Mouse (Mus musculus) kidney, embryonic 14.5 days (tissue): ENCODE data around the gene Gtf2ird1. TPM values are rescaled to one million over a fixed set of nuclear protein-coding genes. Genes with fewer than 3 reads are reported as not detected.
"Not testable (repeated sequence)": the region's sequence is repeated elsewhere in the genome, so short reads cannot be mapped to it uniquely, and the experiment has no call there.

Experiments used
- ATAC-seq: fragments of 200-750 bp; cut with Nextera tagmentation; 2 replicates; pipeline ENCODE4 v1.8.0; 2017; ENCODE audit warnings: moderate number of reproducible peaks, mild to moderate bottlenecking, moderate TSS enrichment, moderate library complexity; ENCODE audit not compliant: low FRiP score, low TSS enrichment
- H3K27ac ChIP-seq: fragments of 300-500 bp; sonication (generic); 2 replicates; pipeline ENCODE4 v1.5.1; 2014; ENCODE audit warnings: low read depth, mild to moderate bottlenecking, low read length, moderate library complexity, mixed read lengths
- H3K27me3 ChIP-seq: fragments of 300-500 bp; sonication (generic); 2 replicates; pipeline ENCODE4 v1.6.1; 2014; ENCODE audit warnings: mild to moderate bottlenecking, low read length; ENCODE audit not compliant: control insufficient read depth, insufficient read depth
- H3K36me3 ChIP-seq: fragments of 300-500 bp; sonication (generic); 2 replicates; pipeline ENCODE4 v1.6.1; 2014; ENCODE audit warnings: low read length, mixed read lengths; ENCODE audit not compliant: control insufficient read depth, insufficient read depth
- H3K4me1 ChIP-seq: fragments of 300-500 bp; sonication (generic); 2 replicates; pipeline ENCODE4 v1.6.1; 2014; ENCODE audit warnings: low read length, mixed read lengths; ENCODE audit not compliant: control insufficient read depth, insufficient read depth
- H3K4me2 ChIP-seq: fragments of 300-500 bp; sonication (generic); replicated peaks from 2 replicates; pipeline ENCODE4 v1.6.1; 2014; ENCODE audit warnings: low read depth, mild to moderate bottlenecking, low read length
- H3K4me3 ChIP-seq: fragments of 300-500 bp; sonication (generic); 2 replicates; pipeline ENCODE4 v1.5.1; 2014; ENCODE audit warnings: mild to moderate bottlenecking, low read length
- H3K9ac ChIP-seq: fragments of 300-500 bp; sonication (generic); 2 replicates; pipeline ENCODE4 v1.6.1; 2014; ENCODE audit warnings: low read depth, mild to moderate bottlenecking, low read length, moderate library complexity
- H3K9me3 ChIP-seq: fragments of 300-500 bp; sonication (generic); 2 replicates; pipeline ENCODE4 v1.6.1; 2016; ENCODE audit warnings: low read length; ENCODE audit not compliant: control insufficient read depth
- WGBS: fragments of 180-500 bp; shearing (Covaris S2); extraction: QIAGEN DNeasy Blood & Tissue Kit; methylation state at CpG from one replicate; pipeline ENCODE4 v1.1.7; 2014; 5-methylcytosine and 5-hydroxymethylcytosine counted together
- polyA plus RNA-seq: library from polyadenylated mRNA; unstranded; fragments of >200 nt; fragmentation: Nextera tagmentation; extraction: Ambion mirVana; gene quantifications from 2 replicates; pipeline ENCODE4 v1.2.1, GENCODE M21; 2014

Gene Gtf2ird1
- polyA plus RNA-seq, 1 experiment from 2014 or later, result 84.8 TPM

DNA sequence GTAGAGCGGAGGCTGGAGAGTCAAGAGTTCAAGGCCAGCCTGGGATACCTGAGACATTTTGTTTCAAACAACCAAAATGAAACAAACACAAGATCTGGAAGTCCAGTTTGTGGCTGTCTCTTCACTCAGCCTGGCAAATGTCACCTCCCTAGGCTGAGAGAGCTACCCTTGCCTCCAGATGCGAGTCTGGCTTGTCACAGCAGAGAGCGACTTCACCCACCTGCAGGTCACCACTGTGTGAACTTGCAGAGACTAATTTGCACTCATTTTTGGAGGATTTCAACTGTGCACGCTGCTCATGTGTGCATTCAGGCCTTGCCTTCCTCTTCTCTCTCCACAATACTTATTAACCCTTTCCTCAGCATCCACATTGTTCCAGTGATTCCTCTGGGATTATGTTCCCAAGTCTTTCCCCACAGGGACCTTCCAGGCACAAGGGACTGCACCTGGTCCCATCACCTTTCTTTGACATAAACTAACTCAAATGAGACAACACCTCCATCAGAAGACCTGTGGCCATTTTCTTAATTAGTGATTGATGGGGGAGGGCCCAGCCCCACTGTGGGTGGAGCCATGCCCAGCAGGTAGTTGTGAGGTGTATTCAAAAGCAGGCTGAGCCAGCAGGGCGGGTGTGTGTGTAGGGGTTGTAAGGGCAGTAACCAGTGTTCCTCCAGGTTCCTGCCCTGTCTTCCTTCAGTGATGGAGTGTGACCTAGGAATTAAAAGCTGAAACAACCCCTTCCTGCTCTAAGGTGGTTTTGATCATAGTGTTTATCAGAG lies 84.8 kb downstream of the Gtf2ird1 start:
- H3K27ac ChIP-seq, result no peak overlapping the region
- H3K4me1 ChIP-seq, result 0 out of 2 replicates have a peak, but pooled peaks cover 4% of the 10 kb centered on the region
- no peaks in the 10 kb centered on the region for H3K9me3 ChIP-seq
- ATAC-seq, result no peak
- no peaks in the 10 kb centered on the region for H3K27me3 ChIP-seq
- no peak overlapping the region for H3K4me2 ChIP-seq
- 75% methylated on average over 5 of the region's 5 CpGs for whole genome bisulfite sequencing
- H3K9ac ChIP-seq, result no peak overlapping the region
- H3K36me3 ChIP-seq, result peaks cover 52% of the 10 kb centered on the region
- H3K4me3 ChIP-seq, result no peak overlapping the region

DNA sequence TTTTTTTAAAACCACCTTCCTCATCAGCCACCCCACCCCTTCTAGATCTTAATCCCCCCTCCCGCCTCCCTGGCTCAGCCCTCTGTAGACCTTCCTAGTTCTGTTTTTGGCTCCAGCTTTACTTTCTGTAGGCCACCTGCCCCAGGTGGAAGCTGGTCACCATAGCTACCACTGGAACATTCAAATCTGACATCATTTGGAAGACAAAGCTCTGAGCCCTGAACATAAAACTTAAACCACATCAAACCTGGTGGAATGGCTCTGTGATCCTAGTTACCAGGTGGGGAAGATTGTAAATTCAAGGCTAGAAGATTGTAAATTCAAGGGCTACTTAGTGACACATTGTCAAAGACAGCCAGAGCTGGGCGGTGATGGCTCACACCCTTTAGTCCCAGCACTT lies 85.7 kb downstream of the Gtf2ird1 start:
- peaks cover 51% of the 10 kb centered on the region for H3K36me3 ChIP-seq
- WGBS, result 85% methylated on average over 2 of the region's 2 CpGs

DNA sequence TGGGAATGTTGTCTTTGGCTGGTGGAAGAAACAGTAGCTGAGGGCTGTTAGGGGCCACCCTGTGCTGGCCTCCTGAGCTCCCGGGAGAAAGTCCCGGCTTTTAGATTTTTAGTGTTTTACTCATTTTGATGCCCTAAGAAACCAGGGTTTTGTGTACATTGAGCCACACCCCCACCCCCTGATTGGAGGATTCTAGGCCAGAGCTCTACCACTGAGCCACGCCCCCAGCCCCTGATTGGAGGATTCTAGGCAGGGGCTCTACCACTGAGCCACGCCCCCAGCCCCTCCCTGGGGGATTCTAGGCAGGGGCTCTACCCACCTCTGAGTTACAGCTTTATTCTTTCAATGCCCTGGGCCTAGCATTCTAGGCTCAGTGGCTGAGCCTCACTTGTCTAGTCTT lies 97.4 kb downstream of the Gtf2ird1 start:
- no peaks in the 10 kb centered on the region for H3K27me3 ChIP-seq
- H3K9me3 ChIP-seq, result no peaks in the 10 kb centered on the region
- peaks cover 54% of the 10 kb centered on the region for H3K36me3 ChIP-seq

More for the DNA sequence above, 85.7 kb downstream of the Gtf2ird1 start:
- no peaks in the 10 kb centered on the region for H3K9me3 ChIP-seq
- no peak for ATAC-seq
- no peak overlapping the region for H3K9ac ChIP-seq
- H3K4me2 ChIP-seq, result no peak overlapping the region
- 0 out of 2 replicates have a peak, but pooled peaks cover 4% of the 10 kb centered on the region for H3K4me1 ChIP-seq
- no peaks in the 10 kb centered on the region for H3K27me3 ChIP-seq
- no peak overlapping the region for H3K4me3 ChIP-seq
- H3K27ac ChIP-seq, result no peak overlapping the region

DNA sequence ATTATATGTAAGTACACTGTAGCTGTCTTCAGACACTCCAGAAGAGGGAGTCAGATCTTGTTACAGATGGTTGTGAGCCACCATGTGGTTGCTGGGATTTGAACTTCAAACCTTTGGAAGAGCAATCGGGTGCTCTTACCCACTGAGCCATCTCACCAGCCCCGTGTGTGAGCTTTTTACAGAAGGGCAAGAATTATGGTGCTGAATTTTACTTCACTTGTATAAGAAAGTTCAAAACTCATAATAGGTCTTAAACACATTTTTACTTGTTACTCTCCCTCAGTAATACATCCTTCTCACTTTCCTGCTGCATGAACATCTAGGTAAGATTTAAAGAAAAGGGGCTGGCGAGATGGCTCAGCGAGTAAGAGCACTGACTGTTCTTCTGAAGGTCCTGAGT lies 101.1 kb downstream of the Gtf2ird1 start:
- H3K36me3 ChIP-seq, result peaks cover 29% of the 10 kb centered on the region
- not testable (repeated sequence) for H3K4me1 ChIP-seq, ATAC-seq, H3K27ac ChIP-seq, H3K27me3 ChIP-seq, H3K4me2 ChIP-seq, H3K9ac ChIP-seq, H3K9me3 ChIP-seq, H3K4me3 ChIP-seq
- 93% methylated on average over 4 of the region's 4 CpGs for WGBS

More for the DNA sequence above, 97.4 kb downstream of the Gtf2ird1 start:
- H3K9ac ChIP-seq, result no peak overlapping the region
- no peak for ATAC-seq
- 83% methylated on average over 4 of the region's 4 CpGs for WGBS
- no peak overlapping the region for H3K4me2 ChIP-seq
- no peak overlapping the region for H3K27ac ChIP-seq
- H3K4me1 ChIP-seq, result no peaks in the 10 kb centered on the region
- H3K4me3 ChIP-seq, result no peak overlapping the region

DNA sequence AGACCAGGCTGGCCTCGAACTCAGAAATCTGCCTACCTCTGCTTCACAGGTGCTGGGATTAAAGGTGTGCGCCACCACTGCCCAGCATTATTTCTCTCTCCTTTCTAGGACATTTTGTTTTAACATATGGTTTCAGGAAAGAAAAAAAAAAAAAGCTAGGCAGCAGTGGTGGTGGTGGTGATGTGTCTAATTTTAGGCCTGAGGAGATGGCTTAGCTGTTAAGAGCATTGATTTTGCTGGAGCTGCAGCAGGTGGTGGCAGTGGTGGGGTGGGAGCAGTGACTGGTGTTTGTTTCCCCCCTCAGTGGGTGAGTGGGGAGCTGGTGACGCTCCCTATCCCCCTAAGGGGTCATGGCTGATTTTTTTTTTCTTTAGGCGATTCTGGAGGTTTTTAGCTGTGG lies 103.4 kb downstream of the Gtf2ird1 start:
- Histone ChIP-seq H3K4me3 (no peak overlapping the region), H3K9me3 (no peaks in the 10 kb centered on the region), H3K27me3 (no peaks in the 10 kb centered on the region), H3K36me3 (peaks cover 8% of the 10 kb centered on the region), H3K4me2 (no peak overlapping the region), H3K27ac (no peak overlapping the region), H3K9ac (no peak overlapping the region), H3K4me1 (0 out of 2 replicates have a peak, but pooled peaks cover 3% of the 10 kb centered on the region)
- ATAC-seq, result no peak
- whole genome bisulfite sequencing, result 81% methylated on average over 4 of the region's 4 CpGs

DNA sequence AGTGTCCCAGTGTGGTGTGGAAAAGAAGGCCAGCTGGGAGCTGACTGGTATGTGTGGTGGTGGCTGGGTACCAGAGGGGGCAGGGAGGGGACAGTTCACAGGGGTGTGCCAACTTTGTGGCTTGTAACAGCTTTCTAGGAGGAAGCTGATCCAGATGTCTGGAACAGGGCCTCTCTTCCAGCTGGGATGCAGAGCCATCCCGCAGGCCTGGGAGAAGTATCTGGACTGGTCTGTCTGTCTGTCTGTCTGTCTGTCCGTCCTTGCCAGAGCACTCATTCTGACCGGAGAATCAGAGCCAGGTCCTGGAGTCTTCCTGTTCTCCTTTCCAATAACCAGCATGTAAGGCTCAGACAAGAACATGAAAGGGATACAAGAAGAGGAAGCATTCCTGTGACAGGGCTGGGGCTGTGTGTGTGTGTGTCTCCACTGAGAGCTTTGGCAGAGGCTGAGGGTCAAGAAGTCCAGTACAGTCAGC lies 104.0 kb downstream of the Gtf2ird1 start:
- no peak for ATAC-seq
- WGBS, result 80% methylated on average over 3 of the region's 3 CpGs
- H3K9ac ChIP-seq, result no peak overlapping the region
- H3K36me3 ChIP-seq, result peaks cover 4% of the 10 kb centered on the region; the same call in 1 of the 2 replicates
- H3K4me2 ChIP-seq, result no peak overlapping the region
- no peaks in the 10 kb centered on the region for H3K27me3 ChIP-seq
- H3K9me3 ChIP-seq, result no peaks in the 10 kb centered on the region
- H3K4me3 ChIP-seq, result no peak overlapping the region
- no peak overlapping the region for H3K27ac ChIP-seq
- 0 out of 2 replicates have a peak, but pooled peaks cover 3% of the 10 kb centered on the region for H3K4me1 ChIP-seq

DNA sequence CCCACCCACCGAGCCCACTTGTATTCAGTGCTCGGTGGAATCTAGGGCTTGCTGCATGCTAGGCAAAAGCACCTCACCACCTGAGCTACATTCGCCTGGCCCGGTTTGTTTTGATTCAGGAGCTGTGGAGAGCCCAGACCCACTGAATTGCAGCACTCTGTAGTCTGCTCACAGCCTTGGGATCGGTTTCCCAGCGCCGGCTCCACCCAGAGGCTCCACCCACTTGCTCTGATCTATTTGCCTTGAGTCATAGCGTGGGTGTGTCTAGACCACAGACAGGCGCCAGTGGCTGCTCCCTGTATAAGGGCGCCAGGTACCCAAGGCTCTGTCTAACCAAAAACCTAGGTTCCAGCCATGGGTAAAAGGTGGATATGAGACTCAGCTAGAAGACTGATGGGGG lies 105.9 kb downstream of the Gtf2ird1 start:
- Histone ChIP-seq H3K4me3 (0 out of 2 replicates have a peak overlapping the region, but pooled peaks have one; percentile 9), H3K9me3 (no peaks in the 10 kb centered on the region), H3K4me2 (peak overlapping the region; percentile 34), H3K9ac (peak overlapping the region; percentile 40; the same call in 1 of the 2 replicates), H3K27ac (no peak overlapping the region), H3K27me3 (no peaks in the 10 kb centered on the region), H3K36me3 (no peaks in the 10 kb centered on the region), H3K4me1 (0 out of 2 replicates have a peak, but pooled peaks cover 3% of the 10 kb centered on the region)
- peak; percentile 92 for ATAC-seq
- 7% methylated on average over 10 of the region's 10 CpGs for WGBS

DNA sequence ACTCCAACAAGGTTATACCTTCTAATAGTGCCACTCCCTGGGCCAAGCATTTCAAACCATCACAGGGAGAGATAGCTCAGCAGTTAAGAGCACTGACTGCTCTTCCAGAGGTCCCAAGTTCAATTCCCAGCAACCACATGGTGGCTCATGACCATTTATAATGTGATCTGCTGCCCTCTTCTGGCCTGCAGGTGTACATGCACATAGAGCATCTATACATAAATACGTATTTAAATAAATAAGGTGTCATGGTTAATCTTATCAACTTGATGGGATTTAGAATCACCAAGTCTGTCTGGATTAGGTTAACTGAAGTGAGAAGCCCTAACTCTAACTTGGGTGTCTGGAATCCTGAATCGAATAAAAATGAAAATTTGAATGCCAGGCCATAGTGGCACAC lies 109.5 kb downstream of the Gtf2ird1 start:
- Histone ChIP-seq H3K27ac (no peak overlapping the region), H3K27me3 (no peaks in the 10 kb centered on the region), H3K9me3 (no peaks in the 10 kb centered on the region), H3K36me3 (no peaks in the 10 kb centered on the region), H3K4me2 (no peak overlapping the region), H3K4me1 (0 out of 2 replicates have a peak, but pooled peaks cover 3% of the 10 kb centered on the region), H3K4me3 (no peak overlapping the region), H3K9ac (no peak overlapping the region)
- WGBS, result 89% methylated on average over 2 of the region's 2 CpGs
- no peak for ATAC-seq

DNA sequence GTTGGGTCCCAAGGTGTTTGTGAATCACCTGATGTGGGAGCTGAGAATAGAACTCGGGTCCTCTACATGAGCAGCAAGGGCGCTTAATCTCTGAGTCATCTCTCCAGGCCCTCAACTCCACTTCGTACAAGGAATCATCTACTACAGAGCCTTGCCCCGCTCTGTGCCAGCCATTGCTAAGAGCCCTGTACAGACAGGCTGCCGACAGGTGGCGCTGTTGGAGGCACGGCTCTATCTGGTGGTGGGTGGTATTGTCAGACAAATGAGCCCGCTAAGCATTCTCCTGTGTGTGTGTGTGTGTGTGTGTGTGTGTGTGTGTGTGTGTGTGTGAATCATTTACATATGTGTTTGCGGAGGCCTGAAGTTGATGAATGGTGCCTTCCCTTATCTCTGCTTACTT lies 111.1 kb downstream of the Gtf2ird1 start:
- 0 out of 2 replicates have a peak, but pooled peaks cover under 1% of the 10 kb centered on the region for H3K4me1 ChIP-seq
- 90% methylated on average over 9 of the region's 9 CpGs for WGBS
- H3K27ac ChIP-seq, result no peak overlapping the region
- H3K9me3 ChIP-seq, result no peaks in the 10 kb centered on the region
- no peak overlapping the region for H3K9ac ChIP-seq
- H3K4me2 ChIP-seq, result no peak overlapping the region
- H3K27me3 ChIP-seq, result no peaks in the 10 kb centered on the region
- no peak overlapping the region for H3K4me3 ChIP-seq
- ATAC-seq, result no peak; the same call in 1 of the 2 replicates
- no peaks in the 10 kb centered on the region for H3K36me3 ChIP-seq
